Mouse (Mus musculus) naive thymus-derived CD4-positive, alpha-beta T cell, adult 5 months (primary cell): ENCODE measurements around the gene Olfr1153. TPM values are rescaled to one million over a fixed set of nuclear protein-coding genes. Genes with fewer than 3 reads are reported as not detected.

Source experiments
- polyA plus RNA-seq: library from polyadenylated mRNA; unstranded; fragments of 100-300 nt; shearing (Covaris generic); gene quantifications from one replicate; pipeline ENCODE4 v1.2.1, GENCODE M21; 2017

Gene Olfr1153
- not detected for polyA plus RNA-seq

DNA sequence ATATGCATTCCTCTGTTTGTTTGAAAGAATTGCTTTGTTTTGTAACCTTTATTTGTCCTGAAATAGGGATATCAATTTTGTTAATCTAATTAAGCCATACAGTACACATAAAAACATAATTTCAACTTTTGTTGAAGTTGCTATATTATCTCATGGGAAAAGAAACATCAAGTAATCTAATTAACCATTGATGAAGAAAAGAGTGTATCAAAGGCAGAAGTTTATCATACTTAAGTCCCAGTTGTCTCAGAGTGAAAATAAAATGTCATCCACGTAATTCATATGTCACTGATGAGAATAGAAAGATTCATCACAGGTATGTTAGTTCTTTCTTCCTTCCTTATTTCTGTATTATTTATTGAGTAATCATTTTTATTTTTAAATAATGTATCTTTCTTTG is at the start of gene Olfr1153:
Gene Olfr1153, plus strand, starts transcription at position 301 of the 400 bp plus-strand sequence.

DNA sequence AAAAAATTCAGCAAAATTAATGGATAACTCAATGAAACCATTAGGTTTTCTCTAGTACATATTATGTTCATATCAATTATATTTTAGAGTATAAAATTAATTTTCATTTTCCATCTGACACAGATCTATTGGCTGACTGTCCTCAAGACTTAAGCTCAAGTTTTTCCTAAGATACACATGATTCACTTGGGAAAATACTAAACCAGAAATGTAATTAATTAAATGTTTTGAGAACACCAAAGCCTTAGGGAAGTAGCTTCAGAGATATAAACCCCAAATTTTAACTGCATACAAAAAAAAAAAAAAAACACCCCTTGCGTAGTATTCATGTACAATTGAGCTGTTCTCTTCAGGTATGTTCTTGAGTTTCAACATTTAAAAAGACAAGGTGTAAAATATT is 39.2 kb upstream of the Olfr1153 start, which contains the start of gene Olfr1151:
Gene Olfr1151, plus strand, starts transcription at position 301 of the 400 bp plus-strand sequence.

DNA sequence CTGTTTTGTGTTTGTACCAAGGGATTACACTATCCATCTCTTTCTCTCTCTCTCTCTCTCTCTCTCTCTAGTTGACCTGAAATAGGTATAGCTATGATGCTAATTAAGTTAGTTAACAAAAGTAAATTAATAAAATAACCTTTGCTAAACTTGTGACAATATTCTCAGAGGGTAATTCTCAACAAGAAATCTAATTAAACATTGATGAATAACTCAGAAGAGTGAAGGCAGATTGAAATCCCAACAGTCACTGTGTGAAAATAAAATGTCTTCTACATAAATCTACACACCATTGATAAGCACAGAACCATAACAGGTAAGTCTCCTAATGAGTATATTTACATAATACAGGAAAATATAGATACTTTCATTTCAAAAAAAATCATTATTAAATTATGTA is 28.6 kb upstream of the Olfr1153 start, which contains the start of gene Olfr1152:
Gene Olfr1152, plus strand, starts transcription at position 301 of the 400 bp plus-strand sequence.

DNA sequence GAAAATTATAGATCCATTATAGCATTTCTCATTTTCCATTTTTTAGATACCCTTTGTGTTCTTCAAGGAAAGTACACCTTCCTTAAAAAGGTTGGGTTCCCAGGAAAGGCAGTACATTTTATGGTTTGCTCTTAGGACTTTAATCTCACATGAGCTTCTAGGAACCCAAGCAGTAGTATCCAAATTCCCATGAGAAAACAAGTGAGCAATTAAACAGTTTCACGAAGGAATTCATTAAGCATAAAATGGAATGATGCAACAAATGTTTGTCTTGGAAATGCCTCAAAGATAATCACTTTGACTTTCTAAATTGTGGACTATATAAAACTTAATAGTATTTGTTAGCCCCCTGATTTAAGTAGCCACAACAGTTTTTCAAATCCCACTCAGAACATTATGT is 10.3 kb downstream of the Olfr1153 start, which contains the start of gene Olfr1154:
Gene Olfr1154, minus strand, starts transcription at position 101 of the 400 bp plus-strand sequence.

DNA sequence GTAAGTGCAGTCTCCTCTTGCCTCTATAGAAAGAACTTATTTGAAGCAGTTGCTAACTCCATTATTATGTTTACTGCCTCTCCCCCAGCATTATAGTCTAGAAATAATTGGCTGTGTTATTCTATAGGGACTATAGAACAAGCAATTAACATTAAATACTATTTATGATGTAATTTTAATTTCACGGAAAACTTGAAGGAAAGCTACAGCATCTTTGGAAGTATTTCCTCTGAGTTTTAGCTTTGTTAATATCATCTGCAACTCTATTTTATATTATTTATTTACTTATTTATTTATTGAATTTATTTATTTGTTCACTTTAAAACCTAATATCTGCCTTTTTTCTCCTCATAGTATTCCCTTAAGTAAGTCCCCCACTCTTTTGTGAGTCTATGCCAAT is 50.3 kb downstream of the Olfr1153 start, which contains the start of gene Olfr1155:
Gene Olfr1155, minus strand, starts transcription at position 101 of the 400 bp plus-strand sequence.

Other genes with a start within 250 kb of the Olfr1153 start
- not detected for gene Olfr1133, start 247.6 kb upstream of the Olfr1153 start, polyA plus RNA-seq
- gene Olfr1134, start 236.5 kb upstream of the Olfr1153 start, polyA plus RNA-seq: not detected
- gene Olfr1135, start 221.3 kb upstream of the Olfr1153 start, polyA plus RNA-seq: not detected
- gene Olfr1136, start 201.0 kb upstream of the Olfr1153 start, polyA plus RNA-seq: not detected
- gene Olfr1137, start 181.8 kb upstream of the Olfr1153 start, polyA plus RNA-seq: not detected
- gene Olfr1138, start 155.0 kb upstream of the Olfr1153 start, polyA plus RNA-seq: not detected
- gene Olfr1140, start 151.2 kb upstream of the Olfr1153 start, polyA plus RNA-seq: not detected
- not detected for gene Olfr1141, start 141.0 kb upstream of the Olfr1153 start, polyA plus RNA-seq
- not detected for gene Olfr152, start 115.5 kb upstream of the Olfr1153 start, polyA plus RNA-seq
- not detected for gene Olfr1143, start 94.4 kb upstream of the Olfr1153 start, polyA plus RNA-seq
- not detected for gene Olfr1145, start 85.1 kb upstream of the Olfr1153 start, polyA plus RNA-seq
- gene Olfr1148, start 64.4 kb upstream of the Olfr1153 start, polyA plus RNA-seq: not detected
- not detected for gene Olfr1150-ps1, start 51.0 kb upstream of the Olfr1153 start, polyA plus RNA-seq
- 0.39 TPM for gene Olfr1151, start 39.1 kb upstream of the Olfr1153 start, polyA plus RNA-seq
- 0.07 TPM for gene Olfr1152, start 28.5 kb upstream of the Olfr1153 start, polyA plus RNA-seq
- not detected for gene Olfr1154, start 10.2 kb downstream of the Olfr1153 start, polyA plus RNA-seq
- not detected for gene Olfr1155, start 50.2 kb downstream of the Olfr1153 start, polyA plus RNA-seq
- 0.17 TPM for gene Olfr1156, start 58.1 kb downstream of the Olfr1153 start, polyA plus RNA-seq
- gene Olfr1157, start 73.3 kb downstream of the Olfr1153 start, polyA plus RNA-seq: not detected
- gene Olfr74, start 79.7 kb downstream of the Olfr1153 start, polyA plus RNA-seq: not detected
- gene Olfr1158, start 95.2 kb downstream of the Olfr1153 start, polyA plus RNA-seq: not detected
- 0.05 TPM for gene Olfr1160, start 113.3 kb downstream of the Olfr1153 start, polyA plus RNA-seq
- gene Olfr1161, start 127.8 kb downstream of the Olfr1153 start, polyA plus RNA-seq: not detected
- gene Olfr73, start 142.7 kb downstream of the Olfr1153 start, polyA plus RNA-seq: not detected
- not detected for gene Olfr1162, start 156.2 kb downstream of the Olfr1153 start, polyA plus RNA-seq
- gene Olfr1163, start 176.9 kb downstream of the Olfr1153 start, polyA plus RNA-seq: not detected
- not detected for gene Olfr1164, start 199.0 kb downstream of the Olfr1153 start, polyA plus RNA-seq
- not detected for gene Olfr1166, start 233.3 kb downstream of the Olfr1153 start, polyA plus RNA-seq